Mouse (Mus musculus) embryonic facial prominence, embryonic 12.5 days (tissue): ENCODE measurements around the gene Dhrs3. TPM values are rescaled to one million over a fixed set of nuclear protein-coding genes. Genes with fewer than 3 reads are reported as not detected.

Experiments used
- ATAC-seq: fragments of 200-750 bp; cut with Nextera tagmentation; 2 replicates; pipeline ENCODE4 v1.8.0; 2017; ENCODE audit not compliant: insufficient number of reproducible peaks, insufficient read depth, low FRiP score, low TSS enrichment
- H3K27ac ChIP-seq: fragments of 300-500 bp; sonication (generic); 2 replicates; pipeline ENCODE4 v1.5.1; 2016; ENCODE audit warnings: mild to moderate bottlenecking
- H3K27me3 ChIP-seq: fragments of 300-500 bp; sonication (generic); 2 replicates; pipeline ENCODE4 v1.6.1; 2016; ENCODE audit warnings: mild to moderate bottlenecking, moderate library complexity
- H3K36me3 ChIP-seq: fragments of 300-500 bp; sonication (generic); 2 replicates; pipeline ENCODE4 v1.6.1; 2016; ENCODE audit warnings: mild to moderate bottlenecking
- H3K4me1 ChIP-seq: fragments of 300-500 bp; sonication (generic); 2 replicates; pipeline ENCODE4 v1.6.1; 2016
- H3K4me2 ChIP-seq: fragments of 300-500 bp; sonication (generic); replicated peaks from 2 replicates; pipeline ENCODE4 v1.6.1; 2016; ENCODE audit warnings: mild to moderate bottlenecking, moderate library complexity
- H3K4me3 ChIP-seq: fragments of 300-500 bp; sonication (generic); 2 replicates; pipeline ENCODE4 v1.5.1; 2016; ENCODE audit warnings: mild to moderate bottlenecking
- H3K9ac ChIP-seq: fragments of 300-500 bp; sonication (generic); 2 replicates; pipeline ENCODE4 v1.6.1; 2016; ENCODE audit warnings: mild to moderate bottlenecking, moderate library complexity
- H3K9me3 ChIP-seq: fragments of 300-500 bp; sonication (generic); 2 replicates; pipeline ENCODE4 v1.6.1; 2016; ENCODE audit warnings: mild to moderate bottlenecking, moderate library complexity
- WGBS: fragments of 180-500 bp; shearing (Covaris S2); methylation state at CpG from one replicate; pipeline ENCODE4 v1.1.7; 2016; 5-methylcytosine and 5-hydroxymethylcytosine counted together
- polyA plus RNA-seq: library from polyadenylated mRNA; unstranded; fragments of >200 nt; fragmentation: Nextera tagmentation; extraction: Ambion mirVana; gene quantifications from 2 replicates; pipeline ENCODE4 v1.2.1, GENCODE M21; 2016

Gene Dhrs3
- polyA plus RNA-seq, 1 experiment from 2014 or later = 56.7 TPM

DNA sequence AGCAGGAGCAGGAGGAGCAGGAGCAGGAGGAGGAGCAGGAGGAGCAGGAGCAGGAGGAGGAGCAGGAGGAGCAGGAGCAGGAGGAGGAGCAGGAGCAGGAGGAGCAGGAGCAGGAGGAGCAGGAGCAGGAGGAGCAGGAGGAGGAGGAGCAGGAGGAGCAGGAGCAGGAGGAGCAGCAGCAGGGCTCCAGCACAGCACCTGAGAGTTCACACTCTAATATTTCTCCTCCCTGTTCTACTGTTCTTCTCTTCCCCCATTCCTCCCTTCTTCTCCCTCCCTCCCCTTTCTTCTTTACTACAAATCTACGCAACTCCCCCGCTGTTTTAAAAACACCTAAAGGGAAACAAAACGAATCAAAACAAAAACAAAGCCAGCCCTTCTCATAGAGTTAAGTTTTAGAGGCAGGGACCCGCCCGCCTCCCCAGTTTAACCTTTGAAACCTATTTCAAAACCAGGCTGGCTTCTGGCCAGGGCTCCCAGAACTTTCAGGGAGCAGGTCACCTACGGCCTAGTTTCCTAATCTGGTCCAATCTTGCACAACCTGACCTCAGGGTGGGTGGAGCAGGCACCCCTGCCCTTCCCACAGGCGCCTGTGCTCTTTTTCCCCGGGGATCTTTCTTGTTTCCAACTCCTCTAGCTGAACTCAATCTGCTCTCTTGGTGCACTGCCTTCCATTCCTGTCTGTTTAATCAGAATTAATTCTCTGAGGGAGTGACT, 67.7 kb downstream of the Dhrs3 start:
- Histone ChIP-seq H3K27ac (no peak overlapping the region), H3K4me3 (no peak overlapping the region), H3K4me1 (0 out of 2 replicates have a peak, but pooled peaks cover 6% of the 10 kb centered on the region), H3K4me2 (no peak overlapping the region), H3K27me3 (no peaks in the 10 kb centered on the region), H3K9ac (no peak overlapping the region), H3K36me3 (no peaks in the 10 kb centered on the region), H3K9me3 (no peaks in the 10 kb centered on the region)
- 49% methylated on average over 8 of the region's 8 CpGs for whole genome bisulfite sequencing
- no peak for ATAC-seq

DNA sequence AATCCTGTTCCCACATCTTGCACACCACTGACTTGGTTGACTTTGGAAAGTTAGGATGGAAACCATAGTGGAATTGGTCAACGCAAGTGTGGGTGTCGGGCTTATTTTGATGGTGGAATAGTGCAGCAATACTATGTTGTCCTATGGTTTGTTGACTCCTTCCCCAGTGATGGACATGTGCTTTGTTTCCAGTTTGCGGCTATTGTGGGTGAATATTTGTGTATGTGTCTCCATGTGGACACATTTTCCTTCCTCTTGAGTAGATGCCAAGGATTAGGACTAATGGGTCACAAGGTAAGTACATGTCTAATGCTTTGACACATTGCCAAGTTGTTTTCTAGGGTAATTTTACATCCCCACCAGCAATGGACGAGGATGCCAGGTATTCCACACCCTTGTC, 68.6 kb downstream of the Dhrs3 start:
- 0 out of 2 replicates have a peak, but pooled peaks cover 6% of the 10 kb centered on the region for H3K4me1 ChIP-seq
- H3K27me3 ChIP-seq = no peaks in the 10 kb centered on the region
- H3K4me2 ChIP-seq = no peak overlapping the region
- H3K9me3 ChIP-seq = no peaks in the 10 kb centered on the region
- no peak overlapping the region for H3K4me3 ChIP-seq
- H3K27ac ChIP-seq = no peak overlapping the region
- no peak overlapping the region for H3K9ac ChIP-seq
- no peaks in the 10 kb centered on the region for H3K36me3 ChIP-seq
- no peak for ATAC-seq
- WGBS = 91% methylated on average over 4 of the region's 4 CpGs

DNA sequence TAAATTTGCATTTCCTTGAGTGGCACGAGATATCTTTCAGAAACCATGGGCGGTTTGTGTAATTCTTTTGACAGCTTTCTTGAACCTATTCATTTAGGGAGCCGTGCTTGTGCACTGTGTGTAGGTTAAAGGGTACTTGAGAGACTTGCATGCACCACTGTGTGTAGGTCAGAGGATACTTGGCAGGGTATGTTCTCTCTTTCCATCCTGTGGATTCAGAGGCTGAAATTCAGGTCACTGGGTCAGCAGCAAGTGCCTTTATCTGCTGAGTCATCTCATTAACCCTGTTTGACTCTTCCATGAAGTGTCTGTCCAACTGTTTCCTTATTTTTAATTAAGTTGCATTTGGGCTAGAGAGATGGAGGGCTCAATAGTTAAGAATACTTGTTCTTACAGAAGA, 69.1 kb downstream of the Dhrs3 start:
- H3K9ac ChIP-seq = no peak overlapping the region
- WGBS = 80% methylated on average over 3 of the region's 3 CpGs
- H3K27me3 ChIP-seq = no peaks in the 10 kb centered on the region
- no peaks in the 10 kb centered on the region for H3K9me3 ChIP-seq
- H3K36me3 ChIP-seq = no peaks in the 10 kb centered on the region
- ATAC-seq = no peak
- H3K4me1 ChIP-seq = 0 out of 2 replicates have a peak, but pooled peaks cover 6% of the 10 kb centered on the region
- H3K27ac ChIP-seq = no peak overlapping the region
- H3K4me2 ChIP-seq = no peak overlapping the region
- H3K4me3 ChIP-seq = no peak overlapping the region

DNA sequence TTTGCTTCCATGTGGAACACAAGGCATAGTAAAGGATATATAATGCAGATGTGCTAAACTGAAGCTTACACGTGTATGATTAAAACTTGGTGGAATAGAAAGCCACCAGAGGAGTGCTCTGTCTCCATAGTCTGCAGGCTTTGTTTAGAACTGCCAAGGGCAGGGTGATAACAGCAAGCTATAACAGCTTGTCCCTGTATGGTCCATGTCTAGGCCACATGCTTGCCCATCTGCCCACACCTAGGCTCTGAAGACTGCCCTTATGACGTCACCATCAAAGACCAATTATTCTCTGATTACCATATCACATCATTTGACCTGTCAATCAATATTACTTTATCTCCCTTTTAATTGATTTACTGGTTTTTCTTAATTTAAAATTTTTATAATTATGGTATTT, 72.6 kb downstream of the Dhrs3 start:
- H3K36me3 ChIP-seq = no peaks in the 10 kb centered on the region; the same call in 1 of the 2 replicates
- no peaks in the 10 kb centered on the region for H3K9me3 ChIP-seq
- no peak overlapping the region for H3K4me2 ChIP-seq
- ATAC-seq = no peak
- no peak overlapping the region for H3K4me3 ChIP-seq
- 73% methylated on average over 2 of the region's 2 CpGs for WGBS
- H3K27ac ChIP-seq = no peak overlapping the region
- no peaks in the 10 kb centered on the region for H3K27me3 ChIP-seq
- H3K9ac ChIP-seq = no peak overlapping the region
- H3K4me1 ChIP-seq = 0 out of 2 replicates have a peak, but pooled peaks cover 6% of the 10 kb centered on the region

DNA sequence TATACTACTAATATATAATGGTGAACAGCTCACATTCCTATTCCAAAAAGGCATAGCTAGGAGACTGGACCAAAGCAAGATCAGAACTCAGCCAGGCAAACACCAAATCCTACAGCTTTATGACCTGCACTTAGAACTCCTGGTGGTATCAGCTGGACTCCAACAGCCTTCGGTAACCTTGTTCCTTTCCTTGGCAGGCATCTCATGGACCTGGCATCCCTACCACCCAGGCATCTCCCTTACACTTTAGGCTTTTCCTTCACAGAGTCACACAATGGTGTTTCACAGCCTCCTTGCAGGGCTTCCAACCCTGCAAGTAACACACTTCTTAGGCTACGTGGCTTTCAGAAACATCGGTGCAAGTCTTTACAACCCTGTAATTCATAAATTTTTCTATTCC, 75.7 kb downstream of the Dhrs3 start:
- WGBS = 93% methylated on average over 3 of the region's 3 CpGs
- no peaks in the 10 kb centered on the region; the same call in 1 of the 2 replicates for H3K36me3 ChIP-seq
- H3K9ac ChIP-seq = no peak overlapping the region
- no peak overlapping the region for H3K4me2 ChIP-seq
- H3K4me3 ChIP-seq = no peak overlapping the region
- H3K27ac ChIP-seq = no peak overlapping the region
- ATAC-seq = no peak
- H3K27me3 ChIP-seq = no peaks in the 10 kb centered on the region
- 0 out of 2 replicates have a peak, but pooled peaks cover 6% of the 10 kb centered on the region for H3K4me1 ChIP-seq
- H3K9me3 ChIP-seq = no peaks in the 10 kb centered on the region

DNA sequence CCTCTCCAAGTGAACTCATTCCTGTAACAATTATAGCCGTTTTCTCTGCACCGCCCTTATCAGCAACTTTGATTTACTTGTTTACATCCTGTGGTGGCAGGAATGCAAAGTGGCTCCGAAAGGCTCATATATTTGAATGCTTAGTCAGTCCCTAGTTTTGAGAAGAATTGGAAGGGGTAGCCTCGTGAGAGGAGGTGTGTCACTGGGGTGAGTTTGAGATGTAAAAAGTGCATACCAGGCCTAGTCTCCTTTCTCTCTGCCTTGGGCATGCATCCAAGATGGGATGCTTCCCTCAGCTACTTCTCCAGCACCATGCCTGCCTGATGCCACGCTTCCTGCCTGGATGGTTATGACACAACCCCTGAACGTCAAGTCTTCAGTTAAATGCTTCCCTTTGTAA, 76.4 kb downstream of the Dhrs3 start:
- no peak overlapping the region for H3K4me2 ChIP-seq
- WGBS = 73% methylated on average over 6 of the region's 6 CpGs
- no peak overlapping the region for H3K9ac ChIP-seq
- 0 out of 2 replicates have a peak, but pooled peaks cover 5% of the 10 kb centered on the region for H3K4me1 ChIP-seq
- no peaks in the 10 kb centered on the region for H3K9me3 ChIP-seq
- no peak for ATAC-seq
- no peak overlapping the region for H3K27ac ChIP-seq
- H3K36me3 ChIP-seq = no peaks in the 10 kb centered on the region; the same call in 1 of the 2 replicates
- H3K27me3 ChIP-seq = no peaks in the 10 kb centered on the region
- no peak overlapping the region for H3K4me3 ChIP-seq

DNA sequence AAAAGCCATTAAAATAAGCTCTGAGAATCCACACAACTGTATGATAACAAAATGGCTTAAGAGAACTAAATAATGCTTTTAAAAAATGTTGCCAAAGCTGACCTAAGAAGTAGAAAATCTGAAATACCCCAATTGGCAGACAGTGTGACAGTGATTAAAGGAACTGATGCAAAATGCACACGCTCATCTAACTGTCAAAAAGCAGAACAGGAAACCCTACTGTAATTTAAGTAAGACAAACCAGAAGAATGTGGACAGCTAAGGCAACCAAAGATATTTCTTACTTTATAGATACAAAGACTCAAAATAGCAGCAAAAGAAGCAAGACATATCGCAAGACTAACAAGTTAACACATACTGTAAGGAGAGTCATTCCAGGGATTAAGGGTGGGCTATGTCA, 78.4 kb downstream of the Dhrs3 start:
- ATAC-seq = no peak
- H3K9me3 ChIP-seq = no peaks in the 10 kb centered on the region
- no peak overlapping the region for H3K27ac ChIP-seq
- WGBS = 81% methylated on average over 2 of the region's 2 CpGs
- no peaks in the 10 kb centered on the region for H3K27me3 ChIP-seq
- H3K4me1 ChIP-seq = 0 out of 2 replicates have a peak, but pooled peaks cover 5% of the 10 kb centered on the region
- no peak overlapping the region for H3K4me2 ChIP-seq
- H3K9ac ChIP-seq = no peak overlapping the region
- no peak overlapping the region for H3K4me3 ChIP-seq
- no peaks in the 10 kb centered on the region; the same call in 1 of the 2 replicates for H3K36me3 ChIP-seq

DNA sequence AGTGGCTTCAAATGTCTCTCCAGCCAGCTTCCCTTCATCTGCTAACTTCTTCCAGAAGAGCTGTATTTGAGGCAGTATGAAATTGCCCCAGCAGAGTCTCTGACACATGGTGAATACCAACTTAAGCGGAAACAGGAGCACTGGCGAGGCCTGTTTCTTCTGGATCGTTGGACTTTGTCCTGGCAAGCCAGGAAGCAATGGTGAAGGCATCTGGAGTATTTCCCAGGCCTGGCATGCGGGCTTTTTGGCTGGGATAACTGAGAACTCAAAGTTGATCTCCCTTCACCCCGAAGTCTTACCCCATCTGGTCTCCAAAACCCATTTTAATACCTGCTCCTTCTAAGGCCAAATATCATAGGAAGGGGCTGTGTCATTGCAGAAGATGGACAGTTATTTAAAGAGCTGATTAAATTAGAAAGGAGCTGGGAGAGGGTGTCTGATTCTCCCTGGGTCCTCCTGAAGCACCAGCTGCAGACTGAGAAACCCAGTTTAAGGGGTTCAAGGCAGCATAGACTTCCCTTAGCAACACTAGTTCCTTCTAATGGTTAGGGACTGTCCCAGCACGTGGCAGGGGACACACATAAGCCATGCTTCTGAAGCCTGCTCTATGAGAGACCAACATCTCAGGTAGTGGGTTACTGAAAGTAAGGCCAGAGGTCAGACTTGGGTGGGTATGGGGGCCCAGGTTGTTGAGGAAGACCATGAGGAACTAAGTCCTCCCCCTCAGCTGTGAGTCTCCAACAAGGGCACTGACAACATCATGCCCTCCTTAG, 80.5 kb downstream of the Dhrs3 start:
- Histone ChIP-seq H3K36me3 (no peaks in the 10 kb centered on the region; the same call in 1 of the 2 replicates), H3K27me3 (no peaks in the 10 kb centered on the region), H3K9me3 (no peaks in the 10 kb centered on the region), H3K4me3 (no peak overlapping the region), H3K9ac (no peak overlapping the region), H3K4me1 (0 out of 2 replicates have a peak, but pooled peaks cover 5% of the 10 kb centered on the region), H3K4me2 (no peak overlapping the region), H3K27ac (no peak overlapping the region)
- ATAC-seq = no peak
- WGBS = 73% methylated on average over 6 of the region's 6 CpGs

DNA sequence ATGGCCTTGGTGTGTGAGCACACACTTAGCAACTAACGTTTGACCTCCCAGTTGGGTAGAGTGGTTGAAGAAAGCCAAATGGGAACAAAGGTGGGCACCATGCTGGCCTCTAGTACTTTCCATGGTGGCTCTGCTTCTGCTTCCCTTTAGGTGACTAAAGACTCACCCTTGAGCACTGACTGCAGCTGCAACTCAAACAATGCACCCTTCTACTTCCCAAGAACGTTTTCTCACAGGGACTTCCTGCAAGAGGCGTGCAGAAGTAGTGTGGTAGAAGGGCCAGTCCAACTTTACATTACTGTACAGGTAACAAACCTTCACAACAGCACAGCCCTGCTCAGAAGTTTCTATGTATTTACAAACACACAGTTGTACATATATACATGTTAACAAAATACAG, 81.8 kb downstream of the Dhrs3 start:
- Histone ChIP-seq H3K4me3 (no peak overlapping the region), H3K9ac (no peak overlapping the region), H3K4me1 (0 out of 2 replicates have a peak, but pooled peaks cover 5% of the 10 kb centered on the region), H3K36me3 (no peaks in the 10 kb centered on the region; the same call in 1 of the 2 replicates), H3K9me3 (no peaks in the 10 kb centered on the region), H3K27me3 (no peaks in the 10 kb centered on the region), H3K4me2 (no peak overlapping the region), H3K27ac (no peak overlapping the region)
- ATAC-seq = no peak
- 79% methylated on average over 3 of the region's 3 CpGs for WGBS

DNA sequence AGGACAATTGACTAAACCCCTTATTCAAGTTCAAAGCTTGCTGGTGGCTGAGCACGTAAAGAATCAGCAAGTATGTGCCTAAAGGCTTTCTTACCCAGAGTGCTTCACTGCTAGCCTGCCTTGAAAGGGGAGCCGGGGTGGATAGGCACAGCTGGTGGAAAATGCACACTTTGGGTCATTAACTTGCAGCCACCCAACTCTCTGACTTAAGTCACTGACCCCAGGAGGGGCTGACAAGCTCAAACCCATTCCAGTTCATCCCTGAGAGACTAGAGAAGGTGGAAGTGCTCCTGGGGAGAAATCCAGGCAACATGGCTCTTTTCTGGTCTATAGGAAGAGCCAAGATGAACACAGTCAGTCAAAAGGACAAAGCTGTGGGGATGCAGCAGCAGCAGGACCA, 82.9 kb downstream of the Dhrs3 start:
- H3K9me3 ChIP-seq = no peaks in the 10 kb centered on the region
- no peak overlapping the region for H3K4me2 ChIP-seq
- H3K9ac ChIP-seq = no peak overlapping the region
- H3K4me3 ChIP-seq = no peak overlapping the region
- H3K27ac ChIP-seq = no peak overlapping the region
- ATAC-seq = no peak
- WGBS = 48% methylated on average over 2 of the region's 2 CpGs
- peaks cover 8% of the 10 kb centered on the region; the same call in 1 of the 2 replicates for H3K4me1 ChIP-seq
- no peaks in the 10 kb centered on the region for H3K27me3 ChIP-seq
- no peaks in the 10 kb centered on the region for H3K36me3 ChIP-seq

DNA sequence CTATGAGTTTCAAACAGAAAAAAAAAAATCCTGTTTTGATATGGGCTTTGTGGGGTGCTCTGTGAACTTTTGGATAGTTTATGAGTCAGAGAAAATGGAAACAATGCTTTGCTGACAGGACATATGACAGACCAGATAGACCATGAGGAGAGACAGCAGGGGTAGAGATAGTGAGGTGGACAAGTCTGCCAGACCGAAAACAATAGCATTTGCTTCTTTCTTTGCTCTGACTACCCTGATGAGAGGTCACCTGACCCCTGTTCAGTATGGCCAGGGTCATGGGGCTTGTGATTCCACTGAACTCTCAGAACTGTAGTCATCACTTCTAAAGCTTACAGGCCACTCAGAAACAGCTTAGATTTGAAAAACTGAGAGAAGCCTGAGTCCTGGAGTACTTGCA, 84.4 kb downstream of the Dhrs3 start:
- Histone ChIP-seq H3K27me3 (no peaks in the 10 kb centered on the region), H3K9ac (no peak overlapping the region), H3K27ac (no peak overlapping the region), H3K4me1 (peaks cover 21% of the 10 kb centered on the region), H3K4me2 (no peak overlapping the region), H3K36me3 (no peaks in the 10 kb centered on the region), H3K9me3 (no peaks in the 10 kb centered on the region), H3K4me3 (no peak overlapping the region)
- 72% methylated on average over 1 of the region's 1 CpGs for WGBS
- no peak for ATAC-seq
